Mouse (Mus musculus) neural tube, embryonic 14.5 days (tissue): Measurements from ENCODE around the gene Slc24a3. TPM values are rescaled to one million over a fixed set of nuclear protein-coding genes. Genes with fewer than 3 reads are reported as not detected.
A peak's percentile ranks its signal among the peaks of the same experiment; 100 is the strongest.

Experiments
- ATAC-seq: fragments of 200-750 bp; cut with Nextera tagmentation; 2 replicates; pipeline ENCODE4 v1.8.0; 2017; ENCODE audit warnings: low read depth, mild to moderate bottlenecking, moderate TSS enrichment, moderate library complexity
- H3K27ac ChIP-seq: fragments of 300-500 bp; sonication (generic); 2 replicates; pipeline ENCODE4 v1.5.1; 2014; ENCODE audit warnings: low read depth, mild to moderate bottlenecking, control low read depth, low read length, moderate library complexity, mixed read lengths
- H3K27me3 ChIP-seq: fragments of 300-500 bp; sonication (generic); 2 replicates; pipeline ENCODE4 v1.6.1; 2014; ENCODE audit warnings: low read length; ENCODE audit not compliant: control insufficient read depth, insufficient read depth
- H3K36me3 ChIP-seq: fragments of 300-500 bp; sonication (generic); 2 replicates; pipeline ENCODE4 v1.6.1; 2014; ENCODE audit warnings: low read length, mixed read lengths; ENCODE audit not compliant: control insufficient read depth, insufficient read depth
- H3K4me1 ChIP-seq: fragments of 300-500 bp; sonication (generic); 2 replicates; pipeline ENCODE4 v1.6.1; 2014; ENCODE audit warnings: low read length; ENCODE audit not compliant: control insufficient read depth, insufficient read depth
- H3K4me2 ChIP-seq: fragments of 300-500 bp; sonication (generic); 2 replicates; pipeline ENCODE4 v1.6.1; 2014; ENCODE audit warnings: mild to moderate bottlenecking, low read depth, low read length, control low read depth
- H3K4me3 ChIP-seq: fragments of 300-500 bp; sonication (generic); 2 replicates; pipeline ENCODE4 v1.5.1; 2014; ENCODE audit warnings: low read depth, low read length, control low read depth, mixed read lengths
- H3K9ac ChIP-seq: fragments of 300-500 bp; sonication (generic); replicated peaks from 2 replicates; pipeline ENCODE4 v1.6.1; 2014; ENCODE audit warnings: low read depth, mild to moderate bottlenecking, control low read depth, low read length, mixed read lengths
- H3K9me3 ChIP-seq: fragments of 300-500 bp; sonication (generic); 2 replicates; pipeline ENCODE4 v1.6.1; 2016; ENCODE audit warnings: low read length; ENCODE audit not compliant: control insufficient read depth
- WGBS: fragments of 180-500 bp; shearing (Covaris S2); extraction: QIAGEN DNeasy Blood & Tissue Kit; methylation state at CpG from one replicate; pipeline ENCODE4 v1.1.7; 2014; 5-methylcytosine and 5-hydroxymethylcytosine counted together
- polyA plus RNA-seq: library from polyadenylated mRNA; unstranded; fragments of >200 nt; fragmentation: Nextera tagmentation; extraction: Ambion mirVana; gene quantifications from 2 replicates; pipeline ENCODE4 v1.2.1, GENCODE M21; 2014

The Slc24a3 gene
- 27.8 and 31.2 TPM in 2 replicates for polyA plus RNA-seq

DNA sequence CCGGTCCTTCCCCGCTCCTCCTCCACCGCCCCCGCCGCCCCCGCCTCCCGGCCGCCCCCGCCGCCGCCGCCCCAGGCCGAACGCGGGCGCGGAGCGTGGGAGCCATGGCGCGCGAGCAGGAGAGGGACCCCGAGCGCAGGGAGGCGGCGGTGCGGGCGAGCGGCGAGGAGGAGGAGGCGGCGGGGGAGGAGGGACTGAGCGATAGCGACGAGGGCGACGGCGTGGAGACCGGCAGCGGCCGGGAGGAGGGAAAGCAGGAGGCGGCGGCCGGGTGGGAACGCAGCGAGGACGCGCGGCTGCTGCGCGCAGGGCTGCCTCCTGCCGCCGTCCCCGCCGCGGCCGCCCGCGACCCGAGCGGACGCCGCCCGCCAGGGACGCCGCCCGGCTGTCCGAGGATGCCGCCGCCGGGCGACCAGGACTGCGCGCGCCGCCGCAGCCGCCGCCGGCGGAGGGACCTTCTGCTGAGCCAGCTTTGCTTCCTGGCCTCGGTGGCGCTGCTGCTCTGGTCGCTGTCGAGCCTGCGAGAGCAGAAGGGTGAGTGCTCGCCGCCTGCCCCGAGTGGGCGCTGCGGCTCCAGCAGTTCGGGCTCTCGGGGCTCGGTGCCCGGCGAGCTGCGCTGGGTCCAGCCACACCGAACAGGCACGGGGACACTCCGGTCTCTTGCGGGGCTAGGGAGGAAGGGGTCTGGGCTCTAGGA, at the start of gene Slc24a3:
Slc24a3 (plus strand) TSS at position 91 of the 697 bp plus-strand sequence.
- Histone ChIP-seq H3K4me1 (no peaks in the 10 kb centered on the region), H3K27me3 (no peaks in the 10 kb centered on the region), H3K9ac (peak within 1 kb of the TSS; percentile 83), H3K4me3 (peak within 1 kb of the TSS; percentile 66), H3K4me2 (peak within 1 kb of the TSS; percentile 73), H3K36me3 (no peaks in the 10 kb centered on the region), H3K27ac (peak within 1 kb of the TSS; percentile 92), H3K9me3 (no peaks in the 10 kb centered on the region)
- WGBS, result 0% methylated on average over 48 of the region's 100 CpGs
- ATAC-seq, result peak; percentile 93

- no peaks in the 10 kb centered on the region for H3K9me3 ChIP-seq
- H3K4me3 ChIP-seq, result no peak overlapping the region
- no peaks in the 10 kb centered on the region for H3K36me3 ChIP-seq
- H3K27me3 ChIP-seq, result no peaks in the 10 kb centered on the region
- WGBS, result 87% methylated on average over 5 of the region's 5 CpGs
- no peak for ATAC-seq
- H3K4me1 ChIP-seq, result no peaks in the 10 kb centered on the region
- no peak overlapping the region for H3K9ac ChIP-seq
- H3K27ac ChIP-seq, result no peak overlapping the region
- no peak overlapping the region for H3K4me2 ChIP-seq
These were observed 49.8 kb upstream of the Slc24a3 start for GRCm38 (mm10) chr2:145117762-145118161.

DNA sequence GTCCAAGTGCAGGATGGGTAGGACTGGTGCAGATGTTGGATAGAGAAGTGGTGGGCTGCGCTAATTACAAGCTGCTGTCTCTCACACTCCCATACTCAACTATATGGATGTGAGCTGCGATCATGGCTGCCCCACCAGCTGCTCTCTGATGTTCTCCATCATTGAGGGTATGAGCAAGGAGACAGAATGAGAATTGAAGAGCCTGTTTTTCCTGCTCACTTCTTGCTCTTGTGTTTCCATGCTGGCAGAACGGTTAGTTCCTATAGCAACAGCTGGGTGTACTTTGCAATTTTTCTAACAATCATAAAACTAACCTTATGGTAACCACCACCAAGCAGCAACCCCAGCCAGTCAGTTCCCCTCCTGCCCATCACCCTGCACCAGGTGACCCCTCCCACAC, 39.8 kb upstream of the Slc24a3 start:
- Histone ChIP-seq H3K4me3 (no peak overlapping the region), H3K9me3 (no peaks in the 10 kb centered on the region), H3K4me2 (no peak overlapping the region), H3K27ac (no peak overlapping the region), H3K36me3 (no peaks in the 10 kb centered on the region), H3K9ac (no peak overlapping the region), H3K27me3 (no peaks in the 10 kb centered on the region), H3K4me1 (no peaks in the 10 kb centered on the region)
- no peak for ATAC-seq
- 88% methylated on average over 3 of the region's 3 CpGs for WGBS

GRCm38 (mm10) chr2:145136625-145137291, 30.8 kb upstream of the Slc24a3 start:
- H3K36me3 ChIP-seq, result no peaks in the 10 kb centered on the region
- H3K4me3 ChIP-seq, result no peak overlapping the region
- H3K4me2 ChIP-seq, result no peak overlapping the region
- H3K9ac ChIP-seq, result no peak overlapping the region
- H3K27me3 ChIP-seq, result no peaks in the 10 kb centered on the region
- H3K4me1 ChIP-seq, result no peaks in the 10 kb centered on the region
- no peak overlapping the region for H3K27ac ChIP-seq
- ATAC-seq, result no peak
- 71% methylated on average over 4 of the region's 4 CpGs for WGBS
- H3K9me3 ChIP-seq, result no peaks in the 10 kb centered on the region

GRCm38 (mm10) chr2:145150407-145150806, 17.1 kb upstream of the Slc24a3 start:
- Histone ChIP-seq H3K27me3 (no peaks in the 10 kb centered on the region), H3K4me3 (no peak overlapping the region), H3K36me3 (no peaks in the 10 kb centered on the region), H3K9ac (no peak overlapping the region), H3K9me3 (no peaks in the 10 kb centered on the region), H3K27ac (no peak overlapping the region), H3K4me1 (no peaks in the 10 kb centered on the region), H3K4me2 (no peak overlapping the region)
- ATAC-seq, result no peak
- 96% methylated on average over 1 of the region's 1 CpGs for WGBS

GRCm38 (mm10) chr2:145150821-145151220, 16.7 kb upstream of the Slc24a3 start:
- ATAC-seq, result no peak
- WGBS, result 83% methylated on average over 3 of the region's 3 CpGs
- no peak overlapping the region for H3K4me3 ChIP-seq
- H3K36me3 ChIP-seq, result no peaks in the 10 kb centered on the region
- no peaks in the 10 kb centered on the region for H3K27me3 ChIP-seq
- H3K9ac ChIP-seq, result no peak overlapping the region
- no peaks in the 10 kb centered on the region for H3K9me3 ChIP-seq
- no peak overlapping the region for H3K27ac ChIP-seq
- no peak overlapping the region for H3K4me2 ChIP-seq
- no peaks in the 10 kb centered on the region for H3K4me1 ChIP-seq

DNA sequence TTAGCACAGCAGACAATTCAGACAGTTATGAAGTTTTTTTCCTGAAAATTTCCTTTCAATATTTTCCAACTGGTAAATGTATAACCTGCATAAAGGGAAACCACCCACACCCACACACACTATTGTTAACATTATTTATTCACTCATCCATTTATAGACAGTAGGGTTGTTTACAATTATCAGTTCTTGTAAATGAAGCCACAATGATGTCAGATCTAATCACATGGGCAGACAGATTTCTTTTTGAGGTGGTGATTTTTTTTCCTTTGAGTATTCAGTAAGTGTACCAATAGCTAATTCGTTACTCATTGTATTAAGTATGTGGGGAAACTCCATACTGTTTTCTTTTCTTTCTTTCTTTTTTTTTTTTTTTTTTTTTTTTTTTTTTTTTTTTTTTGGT, 15.3 kb upstream of the Slc24a3 start:
- no peak overlapping the region for H3K27ac ChIP-seq
- WGBS, result 82% methylated on average over 1 of the region's 1 CpGs
- H3K36me3 ChIP-seq, result no peaks in the 10 kb centered on the region
- no peak overlapping the region for H3K4me2 ChIP-seq
- ATAC-seq, result no peak
- no peaks in the 10 kb centered on the region for H3K4me1 ChIP-seq
- H3K9ac ChIP-seq, result no peak overlapping the region
- H3K27me3 ChIP-seq, result no peaks in the 10 kb centered on the region
- no peak overlapping the region for H3K4me3 ChIP-seq
- no peaks in the 10 kb centered on the region for H3K9me3 ChIP-seq

DNA sequence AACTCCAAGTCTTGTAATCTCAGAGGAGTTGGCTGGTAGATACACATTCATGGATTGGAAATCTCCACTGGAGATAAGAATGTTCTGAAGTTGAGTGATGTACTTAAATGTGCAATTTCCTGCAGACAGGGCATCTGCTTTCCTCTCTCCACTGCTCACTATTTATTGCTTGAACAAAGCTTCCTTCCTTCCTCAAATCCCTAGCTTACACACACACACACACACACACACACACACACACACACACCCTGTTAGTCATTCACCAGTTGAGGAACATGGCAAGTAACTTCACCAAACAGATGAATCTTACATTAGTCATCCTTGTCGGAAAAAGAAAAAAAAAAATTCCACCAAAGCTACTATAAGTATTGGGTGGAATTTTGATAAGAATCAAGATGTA, 8.6 kb upstream of the Slc24a3 start:
- ATAC-seq, result no peak
- WGBS, result 83% methylated on average over 1 of the region's 1 CpGs
- Histone ChIP-seq H3K9me3 (no peaks in the 10 kb centered on the region), H3K9ac (no peak overlapping the region), H3K27ac (no peak overlapping the region), H3K4me2 (no peak overlapping the region), H3K4me1 (no peaks in the 10 kb centered on the region), H3K27me3 (no peaks in the 10 kb centered on the region), H3K4me3 (no peak overlapping the region), H3K36me3 (no peaks in the 10 kb centered on the region)

DNA sequence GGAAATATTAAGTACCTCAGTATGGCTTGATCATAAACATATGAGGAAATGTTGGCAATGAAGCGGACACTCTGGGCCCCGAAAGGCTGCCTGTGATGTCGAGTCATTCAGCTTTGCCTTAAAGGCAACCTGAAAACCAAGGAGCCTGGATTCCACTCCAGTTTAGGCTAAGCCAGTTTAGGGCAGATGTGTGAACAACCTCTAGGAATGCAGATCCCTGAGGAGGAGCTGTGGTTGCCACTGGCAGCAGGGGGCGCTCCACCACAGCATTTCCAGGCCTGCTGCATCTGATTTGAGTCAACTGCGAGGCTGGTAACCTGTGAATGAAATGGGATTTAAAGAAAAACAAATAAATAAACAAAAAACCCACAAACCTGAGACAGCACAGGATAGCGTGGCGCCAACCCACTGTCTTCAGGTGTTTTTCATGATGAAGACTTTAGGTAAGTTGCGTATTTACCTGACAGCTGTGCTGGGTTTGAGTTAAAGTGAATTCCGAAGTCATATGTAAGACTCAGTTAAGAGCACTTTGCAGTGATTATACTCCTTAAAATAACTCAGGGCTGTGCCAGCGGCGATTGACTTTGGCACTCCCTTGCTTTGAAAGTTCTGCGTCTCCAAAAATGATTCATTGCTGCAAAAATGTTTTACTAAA, 6.4 kb upstream of the Slc24a3 start:
- peak; percentile 82 for ATAC-seq
- WGBS, result 29% methylated on average over 12 of the region's 12 CpGs

More for the DNA sequence above, 6.4 kb upstream of the Slc24a3 start:
- no peak overlapping the region for H3K9ac ChIP-seq
- H3K9me3 ChIP-seq, result no peaks in the 10 kb centered on the region
- no peak overlapping the region for H3K4me2 ChIP-seq
- no peaks in the 10 kb centered on the region for H3K27me3 ChIP-seq
- H3K4me3 ChIP-seq, result no peak overlapping the region
- H3K36me3 ChIP-seq, result no peaks in the 10 kb centered on the region
- H3K4me1 ChIP-seq, result no peaks in the 10 kb centered on the region
- no peak overlapping the region for H3K27ac ChIP-seq
